Mouse (Mus musculus) layer of hippocampus, adult 9-10 months (tissue): ENCODE results near the gene Vsig10.
"Not testable (repeated sequence)": the region's sequence is repeated elsewhere in the genome, so short reads cannot be mapped to it uniquely, and the experiment has no call there.

ENCODE experiments used
- DNase-seq: peaks from one replicate; pipeline ENCODE4 v3.0.0; 2022; ENCODE audit warnings: low spot score

Vsig10 gene

GRCm38 (mm10) chr5:117318741-117319629 is at the start of gene Vsig10:
Gene Vsig10 (plus strand): TSS chr5:117319083.
- DNase-seq, result no peak

- DNase-seq, result no peak
Observed at GRCm38 (mm10) chr5:117269395-117269794, 49.5 kb upstream of the Vsig10 start.

GRCm38 (mm10) chr5:117271945-117272344 is 46.9 kb upstream of the Vsig10 start:
- DNase-seq, result no peak

DNA sequence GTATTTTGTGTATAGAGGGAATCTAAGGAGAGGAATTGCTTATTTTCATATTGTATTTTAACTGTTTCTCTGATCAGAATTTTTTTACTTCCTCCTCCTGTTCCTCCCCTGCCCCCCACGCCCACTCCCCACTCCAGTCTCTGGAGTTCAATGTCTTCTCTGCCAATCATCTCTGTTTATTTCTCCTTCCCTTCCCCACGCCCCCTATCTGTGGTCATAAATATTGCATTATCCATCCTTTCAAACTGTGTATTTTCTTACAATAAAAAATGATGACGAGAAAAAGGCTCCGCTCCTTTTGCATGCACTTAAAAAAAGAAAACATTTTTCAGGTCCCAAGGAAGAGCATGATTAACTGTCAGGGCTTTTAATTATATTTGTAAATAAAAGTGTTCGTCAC is 44.1 kb upstream of the Vsig10 start:
- no peak for DNase-seq

DNA sequence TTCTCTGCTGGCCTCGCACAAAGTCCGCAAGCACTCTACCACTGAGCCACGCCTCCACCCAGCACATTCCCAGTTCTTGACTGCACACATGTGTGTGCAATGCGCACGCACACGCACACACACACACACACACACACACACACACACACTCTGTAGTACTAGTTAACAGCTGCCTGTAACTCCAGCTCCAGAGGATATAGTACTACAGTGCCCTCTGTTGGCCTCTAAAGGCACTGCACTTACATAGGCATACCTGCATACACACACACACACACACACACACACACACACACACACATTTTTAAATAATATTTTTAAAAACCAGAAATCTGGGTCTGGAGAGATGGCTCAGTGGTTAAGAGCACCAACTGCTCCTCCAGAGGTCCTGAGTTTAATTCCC is 41.1 kb upstream of the Vsig10 start:
- no peak for DNase-seq

DNA sequence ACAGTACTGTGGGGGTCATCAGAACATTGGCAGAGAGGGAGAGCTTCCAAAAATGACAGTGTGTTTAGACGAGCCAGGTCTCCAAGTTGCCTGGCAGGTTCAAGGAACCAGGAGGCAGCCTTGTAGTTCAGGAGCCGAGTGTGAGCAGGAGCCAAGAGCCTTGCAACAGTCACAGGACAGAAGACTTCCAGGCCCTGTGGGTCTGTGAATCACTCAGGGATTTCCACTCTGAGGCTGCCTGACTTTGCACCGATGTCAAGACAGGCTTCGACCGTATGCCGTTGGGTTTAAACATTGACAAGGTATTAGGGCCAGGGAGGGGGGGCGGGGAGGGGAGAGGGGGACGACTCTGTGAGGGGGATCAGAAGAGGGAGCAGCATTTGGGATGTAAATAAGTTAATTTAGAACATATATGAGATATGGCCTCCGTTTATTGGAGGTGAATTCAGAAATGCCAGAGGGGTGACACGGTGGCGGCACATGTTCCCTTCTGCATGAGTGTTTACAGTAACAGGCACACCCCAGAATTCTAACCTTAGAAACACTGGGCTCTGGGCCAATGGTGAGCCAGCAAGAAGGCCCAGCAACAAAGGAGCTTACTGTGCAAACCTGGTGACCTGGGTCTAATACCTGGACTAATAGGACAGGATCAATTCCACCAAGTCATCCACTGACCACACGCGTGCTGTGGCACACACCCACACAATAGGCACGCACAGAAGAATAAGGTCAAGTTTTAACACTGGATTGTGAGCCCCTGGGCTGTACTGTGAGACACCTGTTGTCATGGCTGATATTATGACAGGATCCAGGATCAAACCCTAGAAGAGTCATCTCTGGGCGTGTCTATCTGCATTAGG is 39.8 kb upstream of the Vsig10 start:
- DNase-seq, result no peak

GRCm38 (mm10) chr5:117279669-117280050 is 39.2 kb upstream of the Vsig10 start:
- DNase-seq, result no peak

DNA sequence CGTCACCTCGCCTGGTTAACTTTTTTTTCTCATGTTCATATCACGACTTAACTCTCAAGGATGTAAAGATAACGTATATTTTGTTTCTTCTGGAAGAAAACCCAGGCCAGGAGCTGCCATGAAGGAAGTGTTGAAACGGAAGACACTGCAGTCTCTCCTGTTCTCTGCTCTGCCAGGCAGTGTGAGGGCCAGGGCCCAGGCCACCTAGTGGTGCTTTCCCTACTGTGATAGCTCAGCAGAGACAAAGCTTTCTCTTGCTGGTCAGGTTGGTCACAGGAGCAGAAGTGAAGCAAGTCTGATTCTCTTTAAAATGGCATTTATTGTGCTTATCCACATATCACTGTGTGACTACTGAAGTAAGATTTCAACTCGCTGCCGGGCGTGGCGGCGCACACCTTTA is 37.3 kb upstream of the Vsig10 start:
- no peak for DNase-seq

DNA sequence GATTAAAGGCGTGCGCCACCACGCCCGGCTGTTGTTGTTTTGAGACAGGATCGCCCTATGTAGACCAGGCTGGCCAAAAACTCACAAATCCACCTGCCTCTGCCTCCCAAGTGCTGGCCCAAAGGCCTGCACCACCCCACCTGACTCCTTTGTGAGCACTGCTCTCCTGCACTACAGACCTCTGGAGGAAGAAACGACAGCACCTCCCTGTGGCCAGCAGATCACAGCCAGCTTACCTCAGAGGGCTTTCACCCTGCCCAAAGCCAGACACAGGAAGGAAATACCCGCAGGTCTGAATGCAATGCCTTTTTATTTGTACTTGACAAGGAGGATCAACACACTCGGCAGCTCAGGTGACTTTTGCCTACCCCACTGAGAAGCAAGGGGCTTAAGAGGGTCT is 36.5 kb upstream of the Vsig10 start:
- no peak for DNase-seq

DNA sequence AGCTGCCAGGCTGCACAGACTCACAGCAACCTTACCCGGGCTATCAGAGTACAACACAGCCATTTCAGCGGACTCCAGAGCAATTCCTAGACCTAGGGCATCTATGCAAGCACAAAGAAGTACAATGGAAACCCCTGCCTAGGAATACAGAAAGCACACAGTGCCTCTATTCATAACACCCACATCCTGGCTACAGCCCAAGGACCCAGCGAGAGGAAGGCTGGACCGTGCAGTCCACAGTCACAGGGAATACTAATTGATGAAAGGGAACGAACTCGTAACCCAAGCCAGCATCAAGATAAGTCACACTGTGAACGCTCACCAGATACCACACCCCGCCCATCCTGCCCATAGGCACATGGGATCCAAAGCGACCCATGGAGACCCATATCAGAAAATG is 34.9 kb upstream of the Vsig10 start:
- no peak for DNase-seq

DNA sequence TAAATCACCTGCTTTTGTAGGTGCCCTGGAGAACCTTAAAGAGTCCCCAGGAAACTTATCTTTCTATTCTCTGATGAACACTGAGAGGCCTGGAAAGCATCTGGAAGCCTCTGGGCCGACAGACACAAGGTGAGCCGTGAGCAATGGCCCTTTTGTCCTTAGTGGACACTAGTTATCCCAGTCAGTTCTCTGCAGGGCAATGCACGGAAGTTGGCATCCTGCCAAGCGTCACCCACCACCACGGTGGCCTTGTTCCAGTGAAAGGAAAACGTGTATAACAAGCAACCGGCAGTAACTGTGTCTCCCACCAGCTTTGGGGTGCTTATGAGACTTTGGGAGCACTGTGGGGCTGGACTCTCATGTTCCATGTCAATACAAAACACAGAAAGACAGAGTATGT is 34.2 kb upstream of the Vsig10 start:
- DNase-seq, result no peak

DNA sequence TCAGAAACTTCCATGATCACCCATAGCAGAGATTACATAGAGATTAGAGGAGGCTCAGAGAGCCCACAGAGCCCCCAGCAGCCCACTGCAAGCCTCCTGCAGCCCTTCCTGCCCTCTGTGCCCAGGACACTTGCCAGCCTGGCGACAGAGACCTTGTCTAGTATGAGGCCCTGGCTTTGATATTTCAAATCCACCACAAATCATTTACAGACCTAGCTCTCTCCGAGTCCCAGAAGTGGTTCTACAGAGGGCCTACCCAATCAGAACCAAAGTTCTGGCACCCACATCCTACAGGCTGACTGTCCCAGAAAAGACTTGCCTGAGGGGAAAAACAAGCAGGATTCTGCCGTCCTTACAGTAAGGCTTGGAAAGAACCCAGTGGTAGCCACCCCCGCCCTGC is 33.6 kb upstream of the Vsig10 start:
- DNase-seq, result no peak

DNA sequence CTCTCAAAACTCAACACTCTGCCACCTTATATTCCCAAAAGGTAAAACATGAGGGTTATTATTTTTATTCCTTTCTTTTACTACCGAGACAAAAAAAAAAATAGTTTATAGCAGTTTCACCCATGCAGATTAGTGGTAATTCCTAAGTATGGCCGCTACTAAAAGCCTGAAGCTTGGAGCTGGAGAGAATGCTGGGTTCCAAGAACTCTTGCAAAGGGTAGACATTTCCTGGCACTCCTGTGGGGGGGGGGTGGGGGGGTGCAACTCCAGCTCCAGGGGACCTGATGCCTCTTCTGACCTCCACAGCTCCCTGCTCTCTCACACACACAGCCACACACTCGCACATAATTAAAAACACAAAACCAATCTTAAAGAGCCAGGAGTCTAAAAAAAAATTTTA is 32.6 kb upstream of the Vsig10 start:
- no peak for DNase-seq

GRCm38 (mm10) chr5:117286831-117287822 is 31.8 kb upstream of the Vsig10 start, which contains the start of gene Pebp1:
Gene Pebp1 (minus strand): TSS chr5:117287625.
- DNase-seq, result peak; percentile 82

DNA sequence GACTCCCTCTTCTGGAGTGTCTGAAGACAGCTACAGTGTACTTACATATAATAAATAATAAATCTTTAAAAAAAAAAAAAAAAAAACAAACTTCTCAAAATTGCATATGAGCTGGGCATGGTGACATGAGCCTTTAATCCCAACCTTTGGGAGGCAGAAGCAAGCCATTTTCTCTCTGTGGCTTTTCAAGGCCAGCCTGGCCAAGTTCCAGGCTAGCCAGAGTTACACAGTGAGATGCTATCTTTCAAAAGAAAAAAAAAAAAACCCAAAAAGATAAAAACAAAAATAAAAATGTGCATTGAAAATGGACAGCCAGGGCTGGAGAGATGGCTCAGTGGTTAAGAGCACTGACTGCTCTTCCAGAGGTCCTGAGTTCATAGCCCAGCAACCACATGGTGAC is 29.2 kb upstream of the Vsig10 start:
- DNase-seq, result no peak

DNA sequence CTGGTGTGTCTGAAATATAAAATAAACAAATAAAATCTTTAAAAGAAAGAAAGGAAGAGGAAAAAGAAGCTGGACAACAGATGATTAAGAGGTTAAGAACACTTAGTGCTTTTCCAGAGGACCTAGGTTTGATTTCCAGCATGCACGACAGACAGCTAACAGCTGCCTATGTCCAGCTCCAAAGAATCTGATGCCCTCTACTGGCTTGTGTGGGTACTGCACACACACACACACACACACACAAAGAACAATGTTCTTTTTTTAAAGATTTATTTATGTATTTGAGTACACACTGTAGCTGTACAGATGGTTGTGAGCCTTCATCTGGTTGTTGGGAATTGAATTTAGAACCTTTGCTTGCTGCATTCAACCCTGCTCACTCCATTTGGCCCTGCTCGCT is 28.8 kb upstream of the Vsig10 start:
- no peak for DNase-seq

- DNase-seq, result no peak
Observed at GRCm38 (mm10) chr5:117291312-117291711, 27.6 kb upstream of the Vsig10 start.

DNA sequence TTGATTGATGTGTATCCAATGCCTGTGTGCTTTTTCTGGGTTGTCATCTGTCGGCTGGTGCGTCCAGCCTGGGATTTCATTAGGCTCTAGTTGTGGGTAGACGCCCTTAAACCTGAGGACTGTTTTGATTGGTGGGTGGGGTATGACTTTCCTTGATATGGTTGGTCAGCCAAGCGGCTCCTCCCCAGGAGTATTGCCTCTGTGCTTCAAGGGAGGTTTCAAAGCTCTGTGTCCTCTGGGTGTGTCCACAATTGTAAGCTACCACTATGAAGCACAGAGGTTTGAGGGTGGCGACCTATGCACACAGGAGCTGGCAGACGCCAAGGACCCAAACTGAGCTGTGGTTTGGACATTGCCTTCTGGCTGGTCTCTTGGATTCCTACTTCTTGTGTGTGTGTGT is 26.3 kb upstream of the Vsig10 start:
- DNase-seq, result no peak

GRCm38 (mm10) chr5:117293776-117294175 is 25.1 kb upstream of the Vsig10 start:
- not testable (repeated sequence) for DNase-seq

- DNase-seq, result no peak
Observed at GRCm38 (mm10) chr5:117295011-117295410, 23.9 kb upstream of the Vsig10 start.

- DNase-seq, result no peak
Observed at GRCm38 (mm10) chr5:117302899-117303298, 16.0 kb upstream of the Vsig10 start.
